Mouse (Mus musculus) E14TG2a.4 (cell line): Measurements from ENCODE around the gene Met.

Experiments used
- CTCF ChIP-seq: conservative IDR thresholded peaks from 2 replicates; pipeline ENCODE4 v1.5.1; 2014; ENCODE audit warnings: low read length
- POU5F1 ChIP-seq: IDR thresholded peaks from 2 replicates; pipeline ENCODE4 v1.6.1; 2014; ENCODE audit warnings: low read length, borderline replicate concordance

GRCm38 (mm10) chr6:17488291-17488817 is 24.8 kb downstream of the Met start:
- TF ChIP-seq CTCF = no peak
- no peak for TF ChIP-seq POU5F1
